Mouse (Mus musculus) kidney, adult 2 months (tissue): ENCODE data around the gene Atp2a3. TPM values are rescaled to one million over a fixed set of nuclear protein-coding genes. Genes with fewer than 3 reads are reported as not detected.
A peak's percentile ranks its signal among the peaks of the same experiment; 100 is the strongest.

Experiments used
- DNase-seq: peaks from one replicate; pipeline ENCODE4 v3.0.0; 2021
- H3K27ac ChIP-seq: fragments of 200-500 bp; 2 replicates; pipeline ENCODE4 v1.5.1; 2012; ENCODE audit warnings: low read depth, low read length, control low read depth, inconsistent platforms; ENCODE audit not compliant: insufficient read depth
- H3K27me3 ChIP-seq: fragments of 200-500 bp; replicated peaks from 2 replicates; pipeline ENCODE4 v1.6.1; 2012; ENCODE audit warnings: mild to moderate bottlenecking, moderate library complexity, low read length, inconsistent platforms; ENCODE audit not compliant: control insufficient read depth, insufficient read depth
- H3K36me3 ChIP-seq: fragments of 200-500 bp; 2 replicates; pipeline ENCODE4 v1.6.1; 2012; ENCODE audit warnings: mild to moderate bottlenecking, moderate library complexity, low read length, inconsistent platforms; ENCODE audit not compliant: control insufficient read depth, insufficient read depth
- H3K4me1 ChIP-seq: fragments of 200-500 bp; 2 replicates; pipeline ENCODE4 v1.6.1; 2011; ENCODE audit warnings: low read length; ENCODE audit not compliant: control insufficient read depth, insufficient read depth
- H3K4me3 ChIP-seq: fragments of 200-500 bp; 2 replicates; pipeline ENCODE4 v1.5.1; 2011; ENCODE audit warnings: mild to moderate bottlenecking, low read depth, low read length, control low read depth; ENCODE audit not compliant: insufficient read depth
- CTCF ChIP-seq: fragments of 200-500 bp; conservative IDR thresholded peaks from 2 replicates; pipeline ENCODE4 v1.5.1; 2011; ENCODE audit warnings: low read depth, mild to moderate bottlenecking, control low read depth, low read length, moderate library complexity, mixed read lengths; ENCODE audit not compliant: insufficient read depth, insufficient read length
- POLR2A ChIP-seq: fragments of 200-500 bp; IDR thresholded peaks from one replicate; pipeline ENCODE4 v1.6.1; 2011; ENCODE audit warnings: low read depth, low read length, control low read depth
- WGBS: fragments of 180-500 bp; shearing (Covaris S2); methylation state at CpG from one replicate; pipeline ENCODE4 v1.1.7; 2018; 5-methylcytosine and 5-hydroxymethylcytosine counted together
- polyA plus RNA-seq: library from polyadenylated mRNA; depleted of rRNA; stranded (reverse); fragments of >200 nt; gene quantifications from 2 replicates; pipeline ENCODE4 v1.2.3, GENCODE M21; 2012

The Atp2a3 gene
- polyA plus RNA-seq, 1 experiment, result 28.7 TPM

GRCm38 (mm10) chr11:72982516-72982915, 21.5 kb downstream of the Atp2a3 start:
- TF ChIP-seq CTCF (no peak), POLR2A (no peak)
- Histone ChIP-seq H3K27ac (no peak overlapping the region), H3K27me3 (no peaks in the 10 kb centered on the region), H3K4me3 (no peak overlapping the region), H3K36me3 (no peaks in the 10 kb centered on the region), H3K4me1 (0 out of 2 replicates have a peak, but pooled peaks cover 3% of the 10 kb centered on the region)
- WGBS, result 93% methylated on average over 9 of the region's 9 CpGs
- DNase-seq, result no peak

DNA sequence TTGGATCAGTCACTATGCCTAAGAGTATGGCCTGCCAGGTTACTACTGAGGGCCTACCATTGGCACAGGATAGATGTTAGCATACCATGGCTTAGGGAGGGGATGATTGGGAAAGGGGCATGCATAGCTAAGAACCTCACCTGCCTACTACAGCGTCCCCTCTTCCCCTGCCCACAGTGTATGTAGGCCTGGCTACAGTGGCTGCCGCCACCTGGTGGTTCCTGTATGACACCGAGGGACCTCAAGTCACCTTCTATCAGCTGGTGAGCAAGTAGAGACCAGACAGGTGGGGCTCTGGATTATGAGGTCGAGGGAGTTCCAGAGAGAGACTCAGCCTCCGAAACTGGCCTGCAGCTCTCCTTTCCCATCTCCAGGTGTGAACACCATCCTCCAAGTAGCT, 22.3 kb downstream of the Atp2a3 start:
- 51% methylated on average over 5 of the region's 5 CpGs for WGBS
- DNase-seq, result no peak
- no peak for TF ChIP-seq POLR2A
- TF ChIP-seq CTCF, result peak; percentile 60; the same call in 1 of the 2 replicates
- Histone ChIP-seq H3K27ac (no peak overlapping the region), H3K4me1 (0 out of 2 replicates have a peak, but pooled peaks cover 3% of the 10 kb centered on the region), H3K36me3 (no peaks in the 10 kb centered on the region), H3K4me3 (no peak overlapping the region), H3K27me3 (no peaks in the 10 kb centered on the region)

GRCm38 (mm10) chr11:72986745-72987144, 25.8 kb downstream of the Atp2a3 start:
- H3K36me3 ChIP-seq, result no peaks in the 10 kb centered on the region

GRCm38 (mm10) chr11:72987234-72987633, 26.3 kb downstream of the Atp2a3 start:
- no peaks in the 10 kb centered on the region for H3K27me3 ChIP-seq
- no peaks in the 10 kb centered on the region for H3K4me1 ChIP-seq
- H3K27ac ChIP-seq, result no peak overlapping the region
- H3K36me3 ChIP-seq, result no peaks in the 10 kb centered on the region
- 63% methylated on average over 5 of the region's 5 CpGs for WGBS
- no peak overlapping the region for H3K4me3 ChIP-seq
- no peak for DNase-seq
- TF ChIP-seq CTCF, result no peak
- no peak for TF ChIP-seq POLR2A

More at GRCm38 (mm10) chr11:72986745-72987144, 25.8 kb downstream of the Atp2a3 start:
- TF ChIP-seq CTCF (no peak), POLR2A (no peak)
- no peak for DNase-seq
- H3K27me3 ChIP-seq, result no peaks in the 10 kb centered on the region
- H3K4me3 ChIP-seq, result no peak overlapping the region
- 86% methylated on average over 5 of the region's 5 CpGs for WGBS
- no peak overlapping the region for H3K27ac ChIP-seq
- H3K4me1 ChIP-seq, result no peaks in the 10 kb centered on the region

- no peak overlapping the region for H3K4me3 ChIP-seq
- 67% methylated on average over 5 of the region's 5 CpGs for WGBS
These were observed 26.8 kb downstream of the Atp2a3 start for GRCm38 (mm10) chr11:72987807-72988206.

GRCm38 (mm10) chr11:72989044-72989443, 28.1 kb downstream of the Atp2a3 start:
- Histone ChIP-seq H3K4me3 (no peak overlapping the region), H3K36me3 (no peaks in the 10 kb centered on the region), H3K27ac (no peak overlapping the region), H3K4me1 (no peaks in the 10 kb centered on the region), H3K27me3 (no peaks in the 10 kb centered on the region)
- no peak for DNase-seq
- no peak for TF ChIP-seq CTCF
- TF ChIP-seq POLR2A, result no peak
- WGBS, result 80% methylated on average over 6 of the region's 6 CpGs

More at GRCm38 (mm10) chr11:72987807-72988206, 26.8 kb downstream of the Atp2a3 start:
- Histone ChIP-seq H3K27ac (no peak overlapping the region), H3K27me3 (no peaks in the 10 kb centered on the region), H3K4me1 (no peaks in the 10 kb centered on the region), H3K36me3 (no peaks in the 10 kb centered on the region)
- TF ChIP-seq CTCF (no peak), POLR2A (no peak)
- no peak for DNase-seq

- no peak overlapping the region for H3K27ac ChIP-seq
- no peaks in the 10 kb centered on the region for H3K4me1 ChIP-seq
- no peaks in the 10 kb centered on the region for H3K27me3 ChIP-seq
- no peak for TF ChIP-seq CTCF
- H3K4me3 ChIP-seq, result no peak overlapping the region
- WGBS, result 80% methylated on average over 9 of the region's 9 CpGs
- DNase-seq, result peak; percentile 14
- H3K36me3 ChIP-seq, result no peaks in the 10 kb centered on the region
These were observed 29.7 kb downstream of the Atp2a3 start for GRCm38 (mm10) chr11:72990688-72991087.

GRCm38 (mm10) chr11:72991961-72992360, 31.0 kb downstream of the Atp2a3 start:
- TF ChIP-seq CTCF (no peak), POLR2A (no peak)
- no peaks in the 10 kb centered on the region for H3K36me3 ChIP-seq
- H3K4me3 ChIP-seq, result no peak overlapping the region
- no peaks in the 10 kb centered on the region for H3K4me1 ChIP-seq
- H3K27me3 ChIP-seq, result no peaks in the 10 kb centered on the region
- H3K27ac ChIP-seq, result no peak overlapping the region
- DNase-seq, result peak; percentile 17
- WGBS, result 62% methylated on average over 9 of the region's 9 CpGs
